Mouse (Mus musculus) cerebellum, adult 2 months (tissue): ENCODE data around the gene Strn.

Experiments
- CTCF ChIP-seq: fragments of 200-500 bp; IDR thresholded peaks from 2 replicates; pipeline ENCODE4 v1.5.1; 2011; ENCODE audit warnings: low read depth, mild to moderate bottlenecking, control low read depth, low read length, moderate library complexity, borderline replicate concordance; ENCODE audit not compliant: insufficient read depth
- POLR2A ChIP-seq: fragments of 200-500 bp; IDR thresholded peaks from 2 replicates; pipeline ENCODE4 v1.6.1; 2011; ENCODE audit warnings: low read length, control low read depth, borderline replicate concordance; ENCODE audit not compliant: insufficient read depth

- no peak for TF ChIP-seq POLR2A
- TF ChIP-seq CTCF, result no peak
These were observed 97.9 kb downstream of the Strn start for GRCm38 (mm10) chr17:78639099-78639498.
